ENCODE assay signal across 23 mouse cellular contexts in genomic region chr5:33857693-33858092, GRCm38 (mm10). TPM values are rescaled to one million over a fixed set of nuclear protein-coding genes. Genes with fewer than 3 reads are reported as not detected.
DNase-seq lines count a peak whose midpoint lies in the region; ATAC-seq and TF ChIP-seq lines count a peak whose summit lies in the region.
"Had no signal": no experiment of that assay in that cellular context is flagged by ENCODE, and none has a peak within 500 bp of the region (broad histone marks: within the 10 kb centered on the region; RNA-seq: fewer than 3 reads in every experiment).

No protein-coding gene starts in this region.

- H3K4me3 ChIP-seq in CH12.LX (replicated peaks in 1 of 3; ENCODE audit: low read depth in 2 of 3, low read length in 2 of 3, poor library complexity in 1 of 3) (no peak overlapping the region), ES-E14 (ENCODE audit: insufficient read depth in 1 of 2, low read depth in 1 of 2, low read length in 2 of 2, poor library complexity in 1 of 2, severe bottlenecking in 1 of 2) (no peak overlapping the region), MEL (ENCODE audit: control insufficient read depth in 1 of 2, insufficient read depth in 1 of 2, low read depth in 2 of 2, low read length in 2 of 2) (no peak overlapping the region)
- H3K4me3 ChIP-seq in liver, embryonic 12.5 days: no peak overlapping the region

- dilution Hi-C loops in CH12.LX (cut with MboI; ENCODE audit: extremely low pct_ligation_motif_present, extremely low pct_unique_long_range_greater_than_20kb, low sequenced_read_pairs): no loop called here

- DNase-seq in CH12.LX (ENCODE audit: extremely low read depth): no peak
- no peak for DNase-seq in ES-E14 (ENCODE audit: low read depth, low spot score)
- DNase-seq in MEL (ENCODE audit: low read depth, low spot score): no peak
- no peak for DNase-seq in heart, postnatal 10 days
- DNase-seq in adrenal gland, adult 2 months: no peak
- DNase-seq: adrenal gland, adult 8-10 months; adrenal gland, postnatal 10 days; adrenal gland, postnatal 14 days; adrenal gland, postnatal 25 days; adrenal gland, postnatal 36 days; B cell, adult 2 months; cerebellum, adult 11 months; cerebellum, adult 11-12 months; cerebellum, adult 18-20 months; cerebellum, adult 2 months; cerebellum, adult 8-10 months; cerebellum, adult 9-10 months; cerebellum, adult 9-11 months had no signal

- no peak for TF ChIP-seq EP300 in CH12.LX (IDR thresholded peaks at IDR 0.05; ENCODE audit: low read length)
- no peak for TF ChIP-seq EP300 in MEL (IDR thresholded peaks at IDR 0.05; ENCODE audit: low read depth in 1 of 2, low read length in 2 of 2)

- no peak overlapping the region for H3K4me2 ChIP-seq in CH12.LX (ENCODE audit: insufficient read depth, low read depth, poor library complexity, severe bottlenecking)
- H3K4me2 ChIP-seq in liver, embryonic 12.5 days: no peak overlapping the region

- intact Hi-C loops in heart, postnatal 10 days (cut with DNase I): no loop called here

- in situ Hi-C loops in CH12.LX (cut with MboI; ENCODE audit: low pct_ligation_motif_present, low pct_unique_long_range_greater_than_20kb, low sequenced_read_pairs) (no loop called here), ES-E14 (cut with MboI; ENCODE audit: low sequenced_read_pairs in 2 of 2, unreplicated experiment in 2 of 2) (no loop called here)

- H3K9ac ChIP-seq in CH12.LX (ENCODE audit: insufficient read depth, low read depth): no peak overlapping the region
- H3K9ac ChIP-seq in ES-E14 (ENCODE audit: insufficient read depth, low read depth, low read length, poor library complexity, severe bottlenecking): no peak overlapping the region
- H3K9ac ChIP-seq in MEL (ENCODE audit: control insufficient read depth, low read depth, low read length, poor library complexity, severe bottlenecking): no peak overlapping the region
- no peak overlapping the region for H3K9ac ChIP-seq in liver, embryonic 12.5 days

- TF ChIP-seq CTCF in CH12.LX (conservative IDR thresholded peaks at IDR 0.05 in 1 of 2, IDR thresholded peaks at IDR 0.05 in 1 of 2; ENCODE audit: low read depth in 2 of 2, low read length in 2 of 2) (no peak), MEL (IDR thresholded peaks at IDR 0.05 in 2 of 3, conservative IDR thresholded peaks at IDR 0.05 in 1 of 3; ENCODE audit: control insufficient read depth in 1 of 3, insufficient read depth in 1 of 3, low read depth in 2 of 3, low read length in 3 of 3, poor library complexity in 1 of 3, severe bottlenecking in 1 of 3) (no peak)

- H3K27ac ChIP-seq in CH12.LX (ENCODE audit: insufficient read depth, low read depth): no peak overlapping the region
- H3K27ac ChIP-seq in ES-E14 (ENCODE audit: insufficient read depth, low read depth, low read length, poor library complexity, severe bottlenecking): no peak overlapping the region
- no peak overlapping the region for H3K27ac ChIP-seq in MEL (ENCODE audit: control insufficient read depth, low read depth, low read length)
- H3K27ac ChIP-seq in liver, embryonic 12.5 days: no peak overlapping the region

- H3K36me3 ChIP-seq in CH12.LX (replicated peaks in 1 of 2; ENCODE audit: control insufficient read depth in 1 of 2, insufficient read depth in 1 of 2, low read length in 1 of 2) (peaks cover 42 to 79% of the 10 kb centered on the region in 2 experiments), ES-E14 (ENCODE audit: control insufficient read depth, insufficient read depth, low read length, poor library complexity, severe bottlenecking) (peaks cover 4% of the 10 kb centered on the region), MEL (ENCODE audit: control insufficient read depth in 1 of 2, insufficient read depth in 2 of 2, low read length in 2 of 2) (peaks cover 8 to 75% of the 10 kb centered on the region in 2 experiments)
- H3K36me3 ChIP-seq in liver, embryonic 12.5 days: peaks cover 94% of the 10 kb centered on the region

- H3K27me3 ChIP-seq in CH12.LX (replicated peaks) (no peaks in the 10 kb centered on the region), MEL (ENCODE audit: control insufficient read depth in 1 of 2, insufficient read depth in 2 of 2, low read length in 2 of 2) (no peaks in the 10 kb centered on the region)
- H3K27me3 ChIP-seq in liver, embryonic 12.5 days (replicated peaks): no peaks in the 10 kb centered on the region
- H3K27me3 ChIP-seq: Patski had no signal

- H3K4me1 ChIP-seq in CH12.LX (ENCODE audit: control insufficient read depth in 1 of 2, insufficient read depth in 2 of 2): no peaks in the 10 kb centered on the region
- no peaks in the 10 kb centered on the region for H3K4me1 ChIP-seq in ES-E14 (ENCODE audit: control insufficient read depth in 2 of 2, insufficient read depth in 2 of 2, low read length in 2 of 2, poor library complexity in 1 of 2)
- H3K4me1 ChIP-seq in MEL (ENCODE audit: control insufficient read depth in 1 of 2, insufficient read depth in 2 of 2, low read length in 2 of 2): peaks cover 0 to 3% of the 10 kb centered on the region in 2 experiments; a peak in 1 of 4 replicates
- H3K4me1 ChIP-seq in liver, embryonic 12.5 days: no peaks in the 10 kb centered on the region

- no peak for ATAC-seq in liver, embryonic 12.5 days
- ATAC-seq: activated CD4-positive, CD25-positive, alpha-beta regulatory T cell, adult 4 months; CD4-positive, CD25-positive, alpha-beta regulatory T cell, adult 4 months; Patski had no signal

- H3K79me2 ChIP-seq in CH12.LX (replicated peaks; ENCODE audit: control insufficient read depth, extremely low read depth, insufficient read depth, poor library complexity, severe bottlenecking) (no peaks in the 10 kb centered on the region), MEL (ENCODE audit: control insufficient read depth, insufficient read depth, low read length, poor library complexity) (peaks cover 1% of the 10 kb centered on the region; the same call in 1 of the 2 replicates)

- TF ChIP-seq POLR2A in CH12.LX (IDR thresholded peaks at IDR 0.05; ENCODE audit: low read depth, low read length) (no peak), MEL (IDR thresholded peaks at IDR 0.05; ENCODE audit: control insufficient read depth in 1 of 2, insufficient read depth in 1 of 2, low read depth in 1 of 2, low read length in 2 of 2, poor library complexity in 1 of 2) (no peak)

- TF ChIP-seq RAD21 in CH12.LX (IDR thresholded peaks at IDR 0.05; ENCODE audit: low read depth, low read length) (no peak), MEL (IDR thresholded peaks at IDR 0.05; ENCODE audit: low read depth, low read length) (no peak)

- H3K9me3 ChIP-seq in CH12.LX (replicated peaks; ENCODE audit: low read length): peaks cover 10% of the 10 kb centered on the region
- H3K9me3 ChIP-seq in ES-E14 (ENCODE audit: control insufficient read depth, insufficient read depth, low read depth, low read length): no peaks in the 10 kb centered on the region
- no peaks in the 10 kb centered on the region for H3K9me3 ChIP-seq in MEL (replicated peaks; ENCODE audit: insufficient read depth, low read length)
- peaks cover 5% of the 10 kb centered on the region for H3K9me3 ChIP-seq in liver, embryonic 12.5 days (replicated peaks)
- H3K9me3 ChIP-seq: G1E had no signal

TF ChIP-seq in CH12.LX, 34 proteins besides CTCF, POLR2A, EP300 and RAD21:
- TF ChIP-seq ZNF384 (IDR thresholded peaks at IDR 0.05; ENCODE audit: low read depth, low read length): peak; percentile 37; the same call in 1 of the 2 replicates
- TF ChIP-seq SMC3 (IDR thresholded peaks at IDR 0.05; ENCODE audit: low read depth, low read length): no peak
TF ChIP-seq in CH12.LX: peak in this region for 1.

TF ChIP-seq in ES-E14, 5 proteins besides CTCF, POLR2A, EP300 and RAD21:
- TF ChIP-seq HCFC1 (IDR thresholded peaks at IDR 0.05; ENCODE audit: borderline replicate concordance, insufficient read depth, low read length) (no peak), ZC3H11A (IDR thresholded peaks at IDR 0.05; ENCODE audit: borderline replicate concordance, low read depth, low read length) (no peak), CHD2 (IDR thresholded peaks at IDR 0.05; ENCODE audit: low read depth, low read length) (no peak), MAFK (IDR thresholded peaks at IDR 0.05; ENCODE audit: insufficient read depth, low read depth, low read length) (no peak), ZNF384 (IDR thresholded peaks at IDR 0.05; ENCODE audit: low read depth, low read length) (peak; percentile 93)

TF ChIP-seq in MEL, 35 proteins besides CTCF, POLR2A, EP300 and RAD21:
- peak; percentile 80 for TF ChIP-seq ZNF384 (IDR thresholded peaks at IDR 0.05; ENCODE audit: low read depth, low read length)
- TF ChIP-seq NELFE (IDR thresholded peaks at IDR 0.05; ENCODE audit: low read depth, low read length): no peak

RNA-seq across cellular contexts. Expression of gene Nsd2, which starts 37.2 kb away (rescaled TPM):
- total RNA-seq in CH12.LX (2012; rRNA removed) (55.0 and 63.3 TPM in 2 replicates), CH12.LX (2014; rRNA removed) (39.8 and 43.7 TPM in 2 replicates), ES-E14 (2012; rRNA removed) (31.3 and 39.2 TPM in 2 replicates), MEL (2012; rRNA removed) (82.5 and 102 TPM in 2 replicates)
- polyA plus RNA-seq in CH12.LX (2012; ENCODE audit: insufficient read length, low read depth) (47.2 and 49.9 TPM in 2 replicates), MEL (2012; ENCODE audit: insufficient read depth in 1 of 2, insufficient read length in 2 of 2, low read depth in 1 of 2, low replicate concordance in 2 of 2, missing spikeins in 1 of 2) (100 to 1,000 TPM; 116 to 233 TPM)
- 38.1 and 40.0 TPM in 2 replicates for polyA plus RNA-seq in liver, embryonic 12.5 days (2016; fragmentation: Nextera tagmentation; extraction: Ambion mirVana)
- total RNA-seq in heart, postnatal 10 days (2021): 10 to 100 TPM; 54.4 to 66.9 TPM
- 10 to 100 TPM; 32.8 to 37.4 TPM for total RNA-seq in adrenal gland, adult 2 months (2021)
- polyA plus RNA-seq in adrenal gland, adult 2 months (2012; rRNA removed): 3.4 and 3.9 TPM in 2 replicates

Comparison
In these comparisons a context has a peak if more than half of its experiments do, and no peak if none do; other contexts are left out.
1. Of the 35 proteins assayed by ChIP-seq in both MEL and CH12.LX: peak only in MEL: none; only in CH12.LX: none; in both: ZNF384; in neither: 34.